Mouse (Mus musculus) heart, adult 2 months (tissue): ENCODE data around the gene Sec14l4. TPM values are rescaled to one million over a fixed set of nuclear protein-coding genes. Genes with fewer than 3 reads are reported as not detected.
A peak's percentile ranks its signal among the peaks of the same experiment; 100 is the strongest.
"Not testable (repeated sequence)": the region's sequence is repeated elsewhere in the genome, so short reads cannot be mapped to it uniquely, and the experiment has no call there.

ENCODE experiments used
- DNase-seq, 2 experiments: peaks; one replicate each; pipeline ENCODE4 v3.0.0; 2021
- H3K27ac ChIP-seq: fragments of 200-600 bp; 2 replicates; pipeline ENCODE4 v1.8.1; 2022
- H3K27me3 ChIP-seq: fragments of 200-500 bp; 2 replicates; pipeline ENCODE4 v1.6.1; 2012; ENCODE audit warnings: mild to moderate bottlenecking, low read length, inconsistent platforms, mixed read lengths; ENCODE audit not compliant: control insufficient read depth, insufficient read depth
- H3K36me3 ChIP-seq: fragments of 200-500 bp; 2 replicates; pipeline ENCODE4 v1.6.1; 2012; ENCODE audit warnings: low read length, inconsistent platforms; ENCODE audit not compliant: control insufficient read depth, insufficient read depth
- H3K4me1 ChIP-seq: fragments of 200-500 bp; 2 replicates; pipeline ENCODE4 v1.6.1; 2011; ENCODE audit warnings: low read length; ENCODE audit not compliant: control insufficient read depth, insufficient read depth
- H3K4me3 ChIP-seq: fragments of 200-600 bp; 2 replicates; pipeline ENCODE4 v1.8.1; 2022
- H3K79me2 ChIP-seq: fragments of 200-500 bp; replicated peaks from 2 replicates; pipeline ENCODE4 v1.6.1; 2012; ENCODE audit warnings: mild to moderate bottlenecking, inconsistent platforms, low read length, moderate library complexity, mixed read lengths; ENCODE audit not compliant: control insufficient read depth, insufficient read depth
- H3K9ac ChIP-seq: fragments of 200-500 bp; 2 replicates; pipeline ENCODE4 v1.6.1; 2012; ENCODE audit warnings: low read depth, mild to moderate bottlenecking, control low read depth, inconsistent platforms, low read length, mixed read lengths
- CTCF ChIP-seq: fragments of 200-600 bp; IDR thresholded peaks from 2 replicates; pipeline ENCODE4 v1.8.1; 2022; ENCODE audit warnings: antibody characterized with exemption, mild to moderate bottlenecking, moderate library complexity
- EP300 ChIP-seq: fragments of 200-500 bp; IDR thresholded peaks from 2 replicates; pipeline ENCODE4 v1.6.1; 2011; ENCODE audit warnings: low read depth, low read length, control low read depth; ENCODE audit not compliant: insufficient read depth
- POLR2A ChIP-seq: fragments of 200-500 bp; IDR thresholded peaks from 2 replicates; pipeline ENCODE4 v1.6.1; 2011; ENCODE audit warnings: mild to moderate bottlenecking, low read depth, low read length, control low read depth; ENCODE audit not compliant: insufficient read depth
- WGBS: fragments of 180-500 bp; shearing (Covaris S2); methylation state at CpG from one replicate; pipeline ENCODE4 v1.1.7; 2018; 5-methylcytosine and 5-hydroxymethylcytosine counted together
- intact Hi-C: fragments of 180-260 bp; cut with DNase I; formaldehyde crosslinking; loops from one replicate; pipeline ENCODE4 v1.15.1; 2025
- polyA plus RNA-seq: library from polyadenylated mRNA; depleted of rRNA; stranded (reverse); fragments of >200 nt; gene quantifications from 2 replicates; pipeline ENCODE4 v1.2.3, GENCODE M21; 2012
- total RNA-seq, 2 experiments: library from RNA; stranded (reverse); gene quantifications; 2 replicates each; pipeline ENCODE4 v1.2.3; 2021

Gene Sec14l4
- total and polyA plus RNA-seq, 3 experiments, result 0.14 to 0.57 (median 0.47) TPM

- no peak overlapping the region for H3K4me3 ChIP-seq
- TF ChIP-seq POLR2A, result no peak
- TF ChIP-seq EP300, result no peak
- TF ChIP-seq CTCF, result no peak
- no peaks in the 10 kb centered on the region for H3K79me2 ChIP-seq
- no peak overlapping the region for H3K9ac ChIP-seq
- intact Hi-C loops, result no loop called here
- H3K4me1 ChIP-seq, result no peaks in the 10 kb centered on the region
- no peaks in the 10 kb centered on the region for H3K36me3 ChIP-seq
- 80% methylated on average over 5 of the region's 5 CpGs for WGBS
- H3K27ac ChIP-seq, result no peak overlapping the region
- H3K27me3 ChIP-seq, result peaks cover 10% of the 10 kb centered on the region; the same call in 1 of the 2 replicates
- DNase-seq, result no peak
These were observed 31.7 kb upstream of the Sec14l4 start for GRCm38 (mm10) chr11:3999547-3999946.

- DNase-seq, result peak; percentile 40 to 67
- Histone ChIP-seq H3K4me1 (no peaks in the 10 kb centered on the region), H3K27ac (no peak overlapping the region), H3K9ac (no peak overlapping the region), H3K4me3 (no peak overlapping the region), H3K79me2 (no peaks in the 10 kb centered on the region), H3K27me3 (peaks cover 10% of the 10 kb centered on the region; the same call in 1 of the 2 replicates), H3K36me3 (no peaks in the 10 kb centered on the region)
- TF ChIP-seq EP300, result peak; percentile 50; the same call in 1 of the 2 replicates
- no peak for TF ChIP-seq POLR2A
- TF ChIP-seq CTCF, result peak; percentile 87
- intact Hi-C loops, result loop anchor here (1.0 kb wide), 1 partner anchor 82 kb away; no protein-coding TSS in a partner anchor
- WGBS, result 7% methylated on average over 5 of the region's 5 CpGs
These were observed 29.7 kb upstream of the Sec14l4 start for GRCm38 (mm10) chr11:4001603-4002002.

- no peaks in the 10 kb centered on the region for H3K27me3 ChIP-seq
- H3K27ac ChIP-seq, result no peak overlapping the region
- no peaks in the 10 kb centered on the region for H3K79me2 ChIP-seq
- intact Hi-C loops, result no loop called here
- TF ChIP-seq CTCF, result no peak
- TF ChIP-seq POLR2A, result no peak
- H3K36me3 ChIP-seq, result no peaks in the 10 kb centered on the region
- 43% methylated on average over 5 of the region's 5 CpGs for WGBS
- peaks cover 3% of the 10 kb centered on the region; the same call in 1 of the 2 replicates for H3K4me1 ChIP-seq
- no peak overlapping the region for H3K4me3 ChIP-seq
- no peak for DNase-seq
- H3K9ac ChIP-seq, result no peak overlapping the region
These were observed 25.9 kb upstream of the Sec14l4 start for GRCm38 (mm10) chr11:4005220-4005805.

- Histone ChIP-seq H3K4me3 (no peak overlapping the region), H3K79me2 (no peaks in the 10 kb centered on the region), H3K4me1 (peaks cover 3% of the 10 kb centered on the region; the same call in 1 of the 2 replicates), H3K27ac (no peak overlapping the region), H3K36me3 (no peaks in the 10 kb centered on the region), H3K9ac (no peak overlapping the region), H3K27me3 (no peaks in the 10 kb centered on the region)
- no peak for DNase-seq
- WGBS, result 90% methylated on average over 3 of the region's 3 CpGs
- intact Hi-C loops, result no loop called here
- no peak for TF ChIP-seq POLR2A
- peak; percentile 37 for TF ChIP-seq CTCF
These were observed 24.8 kb upstream of the Sec14l4 start for GRCm38 (mm10) chr11:4006462-4006861.

GRCm38 (mm10) chr11:4012616-4013015 lies 18.6 kb upstream of the Sec14l4 start:
- no peak overlapping the region for H3K9ac ChIP-seq
- no peak for DNase-seq
- TF ChIP-seq EP300 (no peak), CTCF (no peak), POLR2A (no peak)
- H3K79me2 ChIP-seq, result no peaks in the 10 kb centered on the region
- WGBS, result 73% methylated on average over 1 of the region's 1 CpGs
- intact Hi-C loops, result no loop called here
- no peaks in the 10 kb centered on the region for H3K4me1 ChIP-seq
- H3K4me3 ChIP-seq, result no peak overlapping the region
- H3K27ac ChIP-seq, result no peak overlapping the region
- no peaks in the 10 kb centered on the region for H3K27me3 ChIP-seq
- H3K36me3 ChIP-seq, result no peaks in the 10 kb centered on the region

- WGBS, result 81% methylated on average over 14 of the region's 14 CpGs
- intact Hi-C loops, H3K9ac ChIP-seq: not testable (repeated sequence)
These were observed 15.5 kb upstream of the Sec14l4 start for GRCm38 (mm10) chr11:4015796-4016195.

GRCm38 (mm10) chr11:4022111-4022510 lies 9.2 kb upstream of the Sec14l4 start:
- H3K27ac ChIP-seq, H3K36me3 ChIP-seq, H3K4me1 ChIP-seq, H3K4me3 ChIP-seq, intact Hi-C loops, H3K9ac ChIP-seq, H3K79me2 ChIP-seq, H3K27me3 ChIP-seq, DNase-seq: not testable (repeated sequence)
- 85% methylated on average over 13 of the region's 13 CpGs for WGBS

More at GRCm38 (mm10) chr11:4015796-4016195, 15.5 kb upstream of the Sec14l4 start:
- H3K4me1 ChIP-seq, H3K4me3 ChIP-seq, H3K79me2 ChIP-seq, H3K27ac ChIP-seq, H3K27me3 ChIP-seq, DNase-seq, H3K36me3 ChIP-seq: not testable (repeated sequence)
